Mouse (Mus musculus): ENCODE results near the gene Fer1l5.

Gene Fer1l5

GRCm38 (mm10) chr1:36432999-36433398, 60.9 kb downstream of the Fer1l5 start:
- no peak for DNase-seq (ENCODE audit: low read depth)

- DNase-seq (ENCODE audit: low read depth): no peak
Observed at GRCm38 (mm10) chr1:36433616-36434015, 61.5 kb downstream of the Fer1l5 start.

- peak; percentile 49 for DNase-seq (ENCODE audit: low read depth)
Observed at GRCm38 (mm10) chr1:36435071-36435470, 63.0 kb downstream of the Fer1l5 start.

GRCm38 (mm10) chr1:36436515-36436914, 64.4 kb downstream of the Fer1l5 start:
- DNase-seq (ENCODE audit: low read depth): no peak

- DNase-seq (ENCODE audit: low read depth): no peak
Observed at GRCm38 (mm10) chr1:36437223-36437622, 65.1 kb downstream of the Fer1l5 start.

- no peak for DNase-seq (ENCODE audit: low read depth)
Observed at GRCm38 (mm10) chr1:36441101-36441500, 69.0 kb downstream of the Fer1l5 start.

- DNase-seq (ENCODE audit: low read depth): peak; percentile 94
Observed at GRCm38 (mm10) chr1:36444471-36445464, 72.7 kb downstream of the Fer1l5 start, which contains the start of gene Lman2l. Lman2l (minus strand) TSS chr1:36445271.

GRCm38 (mm10) chr1:36445508-36445907, 73.4 kb downstream of the Fer1l5 start:
- DNase-seq (ENCODE audit: low read depth): no peak

GRCm38 (mm10) chr1:36446106-36446824, 74.2 kb downstream of the Fer1l5 start:
- DNase-seq (ENCODE audit: low read depth): no peak

- DNase-seq (ENCODE audit: low read depth): no peak
Observed at GRCm38 (mm10) chr1:36446841-36447240, 74.8 kb downstream of the Fer1l5 start.

GRCm38 (mm10) chr1:36454055-36454815, 82.1 kb downstream of the Fer1l5 start:
- no peak for DNase-seq (ENCODE audit: low read depth)

- no peak for DNase-seq (ENCODE audit: low read depth)
Observed at GRCm38 (mm10) chr1:36457388-36458014, 85.4 kb downstream of the Fer1l5 start.

- DNase-seq (ENCODE audit: low read depth): no peak
Observed at GRCm38 (mm10) chr1:36458169-36458568, 86.1 kb downstream of the Fer1l5 start.

GRCm38 (mm10) chr1:36461829-36462228, 89.7 kb downstream of the Fer1l5 start:
- peak; percentile 61 for DNase-seq (ENCODE audit: low read depth)

GRCm38 (mm10) chr1:36465641-36466160, 93.6 kb downstream of the Fer1l5 start:
- DNase-seq (ENCODE audit: low read depth): no peak

- DNase-seq (ENCODE audit: low read depth): no peak
Observed at GRCm38 (mm10) chr1:36467446-36467845, 95.4 kb downstream of the Fer1l5 start.

GRCm38 (mm10) chr1:36469811-36470444, 97.8 kb downstream of the Fer1l5 start:
- DNase-seq (ENCODE audit: low read depth): no peak

- DNase-seq (ENCODE audit: low read depth): peak; percentile 89
Observed at GRCm38 (mm10) chr1:36471181-36472105, 99.4 kb downstream of the Fer1l5 start, which contains the start of gene Cnnm4. Cnnm4 (plus strand) TSS chr1:36471620.
